Mouse (Mus musculus) colon, adult 2 months (tissue): ENCODE measurements around the gene Vmn2r75. TPM values are rescaled to one million over a fixed set of nuclear protein-coding genes. Genes with fewer than 3 reads are reported as not detected.

Experiments
- polyA plus RNA-seq: library from polyadenylated mRNA; depleted of rRNA; stranded (reverse); fragments of >200 nt; gene quantifications from 2 replicates; pipeline ENCODE4 v1.2.3, GENCODE M21; 2012; rRNA removed

The Vmn2r75 gene
- not detected in 2 replicates for polyA plus RNA-seq

DNA sequence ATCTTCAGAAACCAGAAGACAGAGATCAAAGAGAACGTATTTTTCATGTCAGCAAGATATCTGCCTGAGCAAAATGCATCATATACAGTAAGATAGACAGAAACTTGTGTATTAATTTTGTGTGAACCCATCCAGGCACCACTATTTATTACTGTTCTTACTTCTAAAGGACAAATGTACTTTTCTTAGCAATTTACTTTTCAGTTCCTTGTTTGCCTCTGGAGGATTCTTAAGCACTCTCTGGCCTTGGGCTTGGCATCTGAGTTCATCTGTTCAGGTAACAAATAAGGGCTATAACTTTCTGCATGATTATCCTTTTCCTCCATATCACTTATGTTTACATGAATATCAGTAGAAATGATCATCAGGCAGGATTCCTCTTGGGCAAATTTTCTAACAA lies at the start of gene Vmn2r75:
Gene Vmn2r75, minus strand, starts transcription at position 101 of the 400 bp plus-strand sequence.

Other genes with a start within 250 kb of the Vmn2r75 start
- gene Vmn2r74, start 210.1 kb downstream of the Vmn2r75 start, polyA plus RNA-seq: not detected in 2 replicates
- gene Vmn2r76, start 74.5 kb upstream of the Vmn2r75 start, polyA plus RNA-seq: not detected in 2 replicates
- not detected in 2 replicates for gene Olfr310, start 105.4 kb upstream of the Vmn2r75 start, polyA plus RNA-seq
- not detected in 2 replicates for gene Olfr309, start 141.9 kb upstream of the Vmn2r75 start, polyA plus RNA-seq
- gene Olfr308, start 153.9 kb upstream of the Vmn2r75 start, polyA plus RNA-seq: not detected in 2 replicates
- gene Olfr307, start 165.8 kb upstream of the Vmn2r75 start, polyA plus RNA-seq: not detected in 2 replicates
- gene Olfr305, start 195.2 kb upstream of the Vmn2r75 start, polyA plus RNA-seq: not detected in 2 replicates
- gene Olfr304, start 214.9 kb upstream of the Vmn2r75 start, polyA plus RNA-seq: not detected in 2 replicates
- gene Olfr303, start 226.0 kb upstream of the Vmn2r75 start, polyA plus RNA-seq: not detected in 2 replicates
- gene Olfr301, start 232.1 kb upstream of the Vmn2r75 start, polyA plus RNA-seq: not detected in 2 replicates